20 mouse cellular contexts compared by ENCODE assay signal in genomic region chr8:45677114-45677853, GRCm38 (mm10).
A peak's percentile ranks its signal among the peaks of the same experiment; 100 is the strongest.
DNase-seq lines count a peak whose midpoint lies in the region; ATAC-seq and TF ChIP-seq lines count a peak whose summit lies in the region.
"Had no signal": no experiment of that assay in that cellular context is flagged by ENCODE, and none has a peak within 500 bp of the region (broad histone marks: within the 10 kb centered on the region; RNA-seq: fewer than 3 reads in every experiment).

No protein-coding gene starts in this region.

- no peaks in the 10 kb centered on the region for H3K36me3 ChIP-seq in forebrain, embryonic 10.5 days (replicated peaks)
- H3K36me3 ChIP-seq in forebrain, postnatal 0 days (ENCODE audit: insufficient read depth), result no peaks in the 10 kb centered on the region
- no peaks in the 10 kb centered on the region for H3K36me3 ChIP-seq in midbrain, embryonic 14.5 days (ENCODE audit: control insufficient read depth, insufficient read depth, low read length)
- no peaks in the 10 kb centered on the region for H3K36me3 ChIP-seq in midbrain, embryonic 10.5 days
- H3K36me3 ChIP-seq in forebrain, embryonic 12.5 days (replicated peaks), result no peaks in the 10 kb centered on the region
- H3K36me3 ChIP-seq: limb, embryonic 15.5 days; stomach, embryonic 15.5 days had no signal

- 0 out of 2 replicates have a peak overlapping the region, but pooled peaks have one; percentile 3 for H3K27ac ChIP-seq in forebrain, embryonic 10.5 days
- no peak overlapping the region for H3K27ac ChIP-seq in forebrain, postnatal 0 days (ENCODE audit: low read depth, low read length)
- H3K27ac ChIP-seq in midbrain, embryonic 14.5 days (replicated peaks; ENCODE audit: low read depth, low read length), result no peak overlapping the region
- H3K27ac ChIP-seq in midbrain, embryonic 10.5 days (replicated peaks), result no peak overlapping the region
- peak overlapping the region; percentile 65 for H3K27ac ChIP-seq in forebrain, embryonic 12.5 days
- H3K27ac ChIP-seq: limb, embryonic 15.5 days; stomach, embryonic 15.5 days had no signal

- H3K4me3 ChIP-seq in forebrain, embryonic 10.5 days, result no peak overlapping the region
- no peak overlapping the region for H3K4me3 ChIP-seq in forebrain, postnatal 0 days (ENCODE audit: low read depth, low read length)
- no peak overlapping the region for H3K4me3 ChIP-seq in midbrain, embryonic 14.5 days (replicated peaks; ENCODE audit: low read depth, low read length)
- H3K4me3 ChIP-seq in midbrain, embryonic 10.5 days, result no peak overlapping the region
- H3K4me3 ChIP-seq in forebrain, embryonic 12.5 days (replicated peaks), result no peak overlapping the region
- H3K4me3 ChIP-seq: limb, embryonic 15.5 days; stomach, embryonic 15.5 days had no signal

- WGBS in forebrain, embryonic 10.5 days, result 47% methylated on average over 10 of the region's 10 CpGs
- 22% methylated on average over 10 of the region's 10 CpGs for WGBS in forebrain, postnatal 0 days
- WGBS in midbrain, embryonic 14.5 days, result 31% methylated on average over 10 of the region's 10 CpGs
- WGBS in midbrain, embryonic 10.5 days, result 66% methylated on average over 10 of the region's 10 CpGs
- 29% methylated on average over 10 of the region's 10 CpGs for WGBS in forebrain, embryonic 12.5 days

- ATAC-seq in forebrain, postnatal 0 days, result no peak
- ATAC-seq in midbrain, embryonic 14.5 days (ENCODE audit: low FRiP score, low TSS enrichment), result no peak; the same call in 1 of the 2 replicates
- peak; percentile 37; the same call in 1 of the 2 replicates for ATAC-seq in forebrain, embryonic 12.5 days (ENCODE audit: low FRiP score)
- ATAC-seq: activated CD4-positive, CD25-positive, alpha-beta regulatory T cell, adult 4 months had no signal

- no peak overlapping the region for H3K9ac ChIP-seq in forebrain, postnatal 0 days
- H3K9ac ChIP-seq in midbrain, embryonic 14.5 days (replicated peaks; ENCODE audit: low read length), result no peak overlapping the region
- H3K9ac ChIP-seq in forebrain, embryonic 12.5 days, result no peak overlapping the region
- H3K9ac ChIP-seq: limb, embryonic 15.5 days; stomach, embryonic 15.5 days had no signal

- H3K4me2 ChIP-seq in forebrain, postnatal 0 days (ENCODE audit: low read depth), result no peak overlapping the region
- H3K4me2 ChIP-seq in midbrain, embryonic 14.5 days (ENCODE audit: low read length), result no peak overlapping the region
- no peak overlapping the region for H3K4me2 ChIP-seq in forebrain, embryonic 12.5 days
- H3K4me2 ChIP-seq: heart, embryonic 11.5 days; limb, embryonic 15.5 days; stomach, embryonic 15.5 days had no signal

- H3K9me3 ChIP-seq in forebrain, embryonic 10.5 days, result no peaks in the 10 kb centered on the region
- no peaks in the 10 kb centered on the region for H3K9me3 ChIP-seq in forebrain, postnatal 0 days (ENCODE audit: low read length)
- H3K9me3 ChIP-seq in midbrain, embryonic 14.5 days (ENCODE audit: control insufficient read depth, low read length), result no peaks in the 10 kb centered on the region
- H3K9me3 ChIP-seq in midbrain, embryonic 10.5 days (replicated peaks), result no peaks in the 10 kb centered on the region
- no peaks in the 10 kb centered on the region for H3K9me3 ChIP-seq in forebrain, embryonic 12.5 days
- H3K9me3 ChIP-seq: limb, embryonic 15.5 days; stomach, embryonic 15.5 days had no signal

- DNase-seq in forebrain, embryonic 10.5 days (ENCODE audit: extremely low spot score, low spot score), result no peak
- no peak for DNase-seq in forebrain, postnatal 0 days
- peak; percentile 39 for DNase-seq in midbrain, embryonic 14.5 days
- DNase-seq in midbrain, embryonic 10.5 days (ENCODE audit: low spot score), result no peak
- peak; percentile 80 for DNase-seq in retina, embryonic 14.5 days (ENCODE audit: low spot score)
- no peak for DNase-seq in spleen, postnatal 4 days (ENCODE audit: low spot score in 2 of 2)
- no peak for DNase-seq in T-cell, adult 2 months (ENCODE audit: low spot score)
- DNase-seq: adrenal gland, postnatal 14 days; cerebellum, adult 18-20 months; gastrocnemius, postnatal 25 days; kidney, adult 18-20 months; kidney, postnatal 36 days; lung, adult 18-20 months; lung, postnatal 36 days; spleen, adult 18-20 months had no signal

- TF ChIP-seq CTCF in forebrain, postnatal 0 days (IDR thresholded peaks at IDR 0.05; ENCODE audit: low read depth), result no peak

- peaks cover 36% of the 10 kb centered on the region for H3K4me1 ChIP-seq in forebrain, embryonic 10.5 days
- no peaks in the 10 kb centered on the region for H3K4me1 ChIP-seq in forebrain, postnatal 0 days (ENCODE audit: insufficient read depth)
- H3K4me1 ChIP-seq in midbrain, embryonic 14.5 days (ENCODE audit: control insufficient read depth, insufficient read depth, low read length), result peaks cover 4% of the 10 kb centered on the region; the same call in 1 of the 2 replicates
- peaks cover 22% of the 10 kb centered on the region for H3K4me1 ChIP-seq in midbrain, embryonic 10.5 days
- H3K4me1 ChIP-seq in forebrain, embryonic 12.5 days, result peaks cover 25% of the 10 kb centered on the region
- H3K4me1 ChIP-seq: stomach, embryonic 15.5 days had no signal

- no peaks in the 10 kb centered on the region for H3K27me3 ChIP-seq in forebrain, embryonic 10.5 days (ENCODE audit: poor library complexity, severe bottlenecking)
- H3K27me3 ChIP-seq in forebrain, postnatal 0 days (ENCODE audit: insufficient read depth, low read length), result no peaks in the 10 kb centered on the region
- H3K27me3 ChIP-seq in midbrain, embryonic 14.5 days (ENCODE audit: control insufficient read depth, insufficient read depth, low read length), result no peaks in the 10 kb centered on the region
- H3K27me3 ChIP-seq in midbrain, embryonic 10.5 days (ENCODE audit: low read depth, poor library complexity, severe bottlenecking), result no peaks in the 10 kb centered on the region
- H3K27me3 ChIP-seq in forebrain, embryonic 12.5 days, result no peaks in the 10 kb centered on the region
- H3K27me3 ChIP-seq: limb, embryonic 15.5 days; stomach, embryonic 15.5 days had no signal

Comparison
In these comparisons a context has a peak if more than half of its experiments do, and no peak if none do; other contexts are left out.
1. DNase-seq: peak in midbrain, embryonic 14.5 days (single experiment) and retina, embryonic 14.5 days (single experiment); none in forebrain, embryonic 10.5 days (single experiment), forebrain, postnatal 0 days (single experiment), midbrain, embryonic 10.5 days (single experiment), spleen, postnatal 4 days (0 of 2) and T-cell, adult 2 months (single experiment).
2. H3K27ac ChIP-seq: peak in forebrain, embryonic 10.5 days (single experiment) and forebrain, embryonic 12.5 days (single experiment); none in forebrain, postnatal 0 days (single experiment), midbrain, embryonic 14.5 days (single experiment) and midbrain, embryonic 10.5 days (single experiment).